Mouse (Mus musculus) regulatory T cell (primary cell): ENCODE results near the gene Tbc1d2b.

Experiments used
- in situ Hi-C: fragments of 300-600 bp; cut with MboI, MseI; formaldehyde crosslinking; loops from one replicate; pipeline ENCODE4 v1.15.1; 2025; ENCODE audit warnings: high pct_unique_total_duplicates

Gene Tbc1d2b

GRCm38 (mm10) chr9:90266059-90266458 lies 4.5 kb downstream of the Tbc1d2b start:
- in situ Hi-C loops: loop anchor here (25.0 kb wide), 1 partner anchor 1996 kb away; no protein-coding TSS in a partner anchor

- in situ Hi-C loops: loop anchor here (25.0 kb wide), 1 partner anchor 1997 kb away; no protein-coding TSS in a partner anchor
These were observed 5.1 kb downstream of the Tbc1d2b start for GRCm38 (mm10) chr9:90265322-90266039.

- in situ Hi-C loops: loop anchor here (25.0 kb wide), 1 partner anchor 1999 kb away; no protein-coding TSS in a partner anchor
These were observed 7.3 kb downstream of the Tbc1d2b start for GRCm38 (mm10) chr9:90263340-90263679.

- in situ Hi-C loops: loop anchor here (25.0 kb wide), 1 partner anchor 2000 kb away; no protein-coding TSS in a partner anchor
These were observed 7.8 kb downstream of the Tbc1d2b start for GRCm38 (mm10) chr9:90262591-90263339.

- in situ Hi-C loops: loop anchor here (25.0 kb wide), 1 partner anchor 2000 kb away; no protein-coding TSS in a partner anchor
These were observed 8.5 kb downstream of the Tbc1d2b start for GRCm38 (mm10) chr9:90262063-90262462.

- in situ Hi-C loops: loop anchor here (25.0 kb wide), 1 partner anchor 2002 kb away; no protein-coding TSS in a partner anchor
These were observed 9.8 kb downstream of the Tbc1d2b start for GRCm38 (mm10) chr9:90260600-90261375.

GRCm38 (mm10) chr9:90260079-90260478 lies 10.5 kb downstream of the Tbc1d2b start:
- in situ Hi-C loops: loop anchor here (25.0 kb wide), 1 partner anchor 2002 kb away; no protein-coding TSS in a partner anchor

- in situ Hi-C loops: loop anchor here (25.0 kb wide), 1 partner anchor 2003 kb away; no protein-coding TSS in a partner anchor
These were observed 11.1 kb downstream of the Tbc1d2b start for GRCm38 (mm10) chr9:90259400-90259950.

GRCm38 (mm10) chr9:90257754-90258531 lies 12.7 kb downstream of the Tbc1d2b start:
- in situ Hi-C loops: loop anchor here (25.0 kb wide), 1 partner anchor 2004 kb away; no protein-coding TSS in a partner anchor

- in situ Hi-C loops: loop anchor here (25.0 kb wide), 1 partner anchor 2005 kb away; no protein-coding TSS in a partner anchor
These were observed 13.4 kb downstream of the Tbc1d2b start for GRCm38 (mm10) chr9:90257220-90257619.

- in situ Hi-C loops: loop anchor here (25.0 kb wide), 1 partner anchor 2006 kb away; no protein-coding TSS in a partner anchor
These were observed 14.7 kb downstream of the Tbc1d2b start for GRCm38 (mm10) chr9:90255844-90256405.

- in situ Hi-C loops: loop anchor here (25.0 kb wide), 1 partner anchor 2009 kb away; no protein-coding TSS in a partner anchor
These were observed 17.4 kb downstream of the Tbc1d2b start for GRCm38 (mm10) chr9:90253181-90253580.

- in situ Hi-C loops: loop anchor here (25.0 kb wide), 1 partner anchor 2011 kb away; no protein-coding TSS in a partner anchor
These were observed 19.4 kb downstream of the Tbc1d2b start for GRCm38 (mm10) chr9:90250964-90251750.

- in situ Hi-C loops: loop anchor here (25.0 kb wide), 1 partner anchor 2012 kb away; no protein-coding TSS in a partner anchor
These were observed 20.3 kb downstream of the Tbc1d2b start for GRCm38 (mm10) chr9:90250141-90250775.

- in situ Hi-C loops: no loop called here
These were observed 21.6 kb downstream of the Tbc1d2b start for GRCm38 (mm10) chr9:90249036-90249435.

- in situ Hi-C loops: no loop called here
These were observed 22.3 kb downstream of the Tbc1d2b start for GRCm38 (mm10) chr9:90248326-90248725.

- in situ Hi-C loops: no loop called here
These were observed 23.3 kb downstream of the Tbc1d2b start for GRCm38 (mm10) chr9:90247316-90247715.

- in situ Hi-C loops: no loop called here
These were observed 24.8 kb downstream of the Tbc1d2b start for GRCm38 (mm10) chr9:90245781-90246180.
